Mouse (Mus musculus) stomach, embryonic 16.5 days (tissue): Measurements from ENCODE around the gene Smim20. TPM values are rescaled to one million over a fixed set of nuclear protein-coding genes. Genes with fewer than 3 reads are reported as not detected.

Experiments
- ATAC-seq: fragments of 200-750 bp; cut with Nextera tagmentation; 2 replicates; pipeline ENCODE4 v1.8.0; 2017; ENCODE audit warnings: moderate number of reproducible peaks, moderate TSS enrichment; ENCODE audit not compliant: insufficient read depth, low FRiP score
- H3K27ac ChIP-seq: fragments of 300-500 bp; sonication (generic); 2 replicates; pipeline ENCODE4 v1.5.1; 2014; ENCODE audit warnings: low read length
- H3K27me3 ChIP-seq: fragments of 300-500 bp; sonication (generic); 2 replicates; pipeline ENCODE4 v1.6.1; 2014; ENCODE audit warnings: low read length, control low read depth, mixed read lengths; ENCODE audit not compliant: control insufficient read depth, insufficient read depth
- H3K36me3 ChIP-seq: fragments of 300-500 bp; sonication (generic); 2 replicates; pipeline ENCODE4 v1.6.1; 2014; ENCODE audit warnings: low read length; ENCODE audit not compliant: control insufficient read depth, insufficient read depth
- H3K4me1 ChIP-seq: fragments of 300-500 bp; sonication (generic); 2 replicates; pipeline ENCODE4 v1.6.1; 2014; ENCODE audit warnings: low read length, control low read depth, mixed read lengths; ENCODE audit not compliant: control insufficient read depth, insufficient read depth
- H3K4me2 ChIP-seq: fragments of 300-500 bp; sonication (generic); 2 replicates; pipeline ENCODE4 v1.6.1; 2014; ENCODE audit warnings: low read depth, low read length, mixed read lengths
- H3K4me3 ChIP-seq: fragments of 300-500 bp; sonication (generic); replicated peaks from 2 replicates; pipeline ENCODE4 v1.5.1; 2014; ENCODE audit warnings: mild to moderate bottlenecking, low read length
- H3K9ac ChIP-seq: fragments of 300-500 bp; sonication (generic); 2 replicates; pipeline ENCODE4 v1.6.1; 2014; ENCODE audit warnings: low read length
- H3K9me3 ChIP-seq: fragments of 300-500 bp; sonication (generic); replicated peaks from 2 replicates; pipeline ENCODE4 v1.6.1; 2016; ENCODE audit warnings: low read length, control low read depth; ENCODE audit not compliant: control insufficient read depth
- WGBS: fragments of 180-500 bp; shearing (Covaris S2); extraction: QIAGEN DNeasy Blood & Tissue Kit; methylation state at CpG from one replicate; pipeline ENCODE4 v1.1.7; 2014; 5-methylcytosine and 5-hydroxymethylcytosine counted together
- polyA plus RNA-seq: library from polyadenylated mRNA; unstranded; fragments of >200 nt; fragmentation: Nextera tagmentation; extraction: Ambion mirVana; gene quantifications from 2 replicates; pipeline ENCODE4 v1.2.1, GENCODE M21; 2015

The Smim20 gene
- polyA plus RNA-seq, 1 experiment from 2014 or later: 73.4 TPM

DNA sequence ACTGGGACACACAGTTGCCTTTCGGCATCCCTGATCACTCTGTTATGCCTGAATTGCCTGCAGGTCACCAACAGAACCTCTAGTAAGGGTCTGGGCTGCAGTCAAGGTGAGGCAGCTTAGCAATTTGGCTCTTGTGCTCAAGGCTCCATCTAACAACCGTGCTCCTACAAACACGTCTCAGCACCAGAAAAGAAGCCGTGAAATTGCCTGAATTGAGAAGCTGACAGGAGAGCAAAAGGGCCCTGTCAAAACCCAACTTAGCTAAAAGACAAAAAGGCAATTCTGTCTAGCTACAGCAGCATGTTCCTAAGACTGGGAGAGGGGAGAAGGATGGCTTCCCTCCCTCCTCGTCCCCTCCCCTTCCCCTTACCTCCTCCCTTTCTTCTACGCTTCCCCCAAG is 57.9 kb downstream of the Smim20 start:
- Histone ChIP-seq H3K4me3 (no peak overlapping the region), H3K27ac (no peak overlapping the region), H3K4me2 (no peak overlapping the region), H3K9ac (no peak overlapping the region), H3K27me3 (no peaks in the 10 kb centered on the region), H3K9me3 (no peaks in the 10 kb centered on the region), H3K36me3 (no peaks in the 10 kb centered on the region), H3K4me1 (peaks cover 10% of the 10 kb centered on the region; the same call in 1 of the 2 replicates)
- 63% methylated on average over 6 of the region's 6 CpGs for WGBS
- no peak for ATAC-seq

DNA sequence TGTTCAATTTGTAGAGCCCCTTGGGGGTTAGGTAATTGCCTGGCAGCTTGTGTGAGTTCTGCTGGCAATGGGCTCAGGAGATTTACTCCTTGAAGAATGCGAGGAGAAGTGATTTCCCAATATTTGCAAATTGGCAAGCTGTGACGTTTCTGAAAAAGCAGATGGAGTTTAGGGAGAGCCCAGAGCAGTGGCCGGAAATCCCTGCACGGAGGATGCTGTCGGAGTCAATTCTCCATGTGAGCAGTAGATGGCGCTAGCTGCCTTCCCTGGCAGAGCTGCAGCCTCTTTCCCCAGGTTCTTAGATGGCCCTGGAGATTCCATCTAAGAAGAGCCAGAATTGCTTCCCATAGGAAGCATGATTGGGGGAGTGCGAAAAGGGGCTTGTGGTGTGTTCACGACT is 59.1 kb downstream of the Smim20 start:
- Histone ChIP-seq H3K27me3 (no peaks in the 10 kb centered on the region), H3K27ac (no peak overlapping the region), H3K9me3 (no peaks in the 10 kb centered on the region), H3K4me1 (peaks cover 10% of the 10 kb centered on the region; the same call in 1 of the 2 replicates), H3K36me3 (no peaks in the 10 kb centered on the region), H3K4me2 (no peak overlapping the region; the same call in 1 of the 2 replicates), H3K9ac (no peak overlapping the region), H3K4me3 (no peak overlapping the region)
- no peak; the same call in 1 of the 2 replicates for ATAC-seq
- 4% methylated on average over 8 of the region's 8 CpGs for WGBS

DNA sequence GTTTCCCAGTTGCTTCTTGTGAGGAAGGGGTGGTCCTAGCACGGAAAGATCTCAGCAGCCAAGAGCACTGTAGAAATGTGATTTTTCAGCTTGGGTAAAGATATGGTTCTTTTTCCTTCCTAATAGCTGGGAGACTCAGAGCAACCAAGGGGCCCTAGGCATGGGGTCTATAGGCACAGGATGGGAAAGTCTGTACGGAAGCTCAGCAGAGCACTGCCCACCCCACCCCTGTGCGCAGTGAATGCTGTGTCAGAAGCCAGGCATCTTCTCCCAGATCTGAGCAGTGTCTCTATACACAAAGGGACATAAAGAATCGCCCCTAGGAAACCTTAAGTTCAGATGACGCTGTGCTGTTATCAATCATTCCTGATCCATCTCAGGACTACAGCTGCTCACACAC is 59.6 kb downstream of the Smim20 start:
- no peaks in the 10 kb centered on the region for H3K27me3 ChIP-seq
- no peak overlapping the region; the same call in 1 of the 2 replicates for H3K4me2 ChIP-seq
- peaks cover 10% of the 10 kb centered on the region; the same call in 1 of the 2 replicates for H3K4me1 ChIP-seq
- H3K27ac ChIP-seq: no peak overlapping the region
- no peak overlapping the region for H3K4me3 ChIP-seq
- H3K9ac ChIP-seq: no peak overlapping the region
- WGBS: 44% methylated on average over 5 of the region's 5 CpGs
- H3K9me3 ChIP-seq: no peaks in the 10 kb centered on the region
- no peak for ATAC-seq
- H3K36me3 ChIP-seq: no peaks in the 10 kb centered on the region

Other genes with a start within 250 kb of the Smim20 start
- gene Slc34a2, start 229.0 kb upstream of the Smim20 start, polyA plus RNA-seq: 2.5 and 3.3 TPM in 2 replicates
- 8.5 and 9.2 TPM in 2 replicates for gene Sel1l3, start 53.2 kb upstream of the Smim20 start, polyA plus RNA-seq
- 29.4 and 30.0 TPM in 2 replicates for gene Rbpj, start 199.1 kb downstream of the Smim20 start, polyA plus RNA-seq